Mouse (Mus musculus): ENCODE results near the gene Eml2. TPM values are rescaled to one million over a fixed set of nuclear protein-coding genes. Genes with fewer than 3 reads are reported as not detected.

The Eml2 gene
- polyA plus RNA-seq, 1 experiment from 2014 or later = 14.5 TPM

- Histone ChIP-seq H3K27me3 (ENCODE audit: insufficient read depth, low read length) (no peaks in the 10 kb centered on the region), H3K27ac (ENCODE audit: low read length) (no peak overlapping the region), H3K36me3 (ENCODE audit: insufficient read depth, low read length) (peaks cover 9% of the 10 kb centered on the region; the same call in 1 of the 2 replicates), H3K4me1 (ENCODE audit: insufficient read depth, low read length) (peaks cover 23% of the 10 kb centered on the region), H3K4me2 (replicated peaks; ENCODE audit: low read depth, low read length) (no peak overlapping the region), H3K9me3 (ENCODE audit: low read length) (no peaks in the 10 kb centered on the region), H3K9ac (replicated peaks; ENCODE audit: low read length) (no peak overlapping the region), H3K4me3 (ENCODE audit: low read length) (no peak overlapping the region)
- WGBS = 76% methylated on average over 4 of the region's 4 CpGs
- no peak for ATAC-seq (ENCODE audit: low FRiP score, low TSS enrichment)
These were observed 33.3 kb downstream of the Eml2 start for GRCm38 (mm10) chr7:19209494-19209893.

GRCm38 (mm10) chr7:19210010-19210409 lies 33.8 kb downstream of the Eml2 start:
- Histone ChIP-seq H3K36me3 (ENCODE audit: insufficient read depth, low read length) (peaks cover 4% of the 10 kb centered on the region; the same call in 1 of the 2 replicates), H3K4me3 (ENCODE audit: low read length) (no peak overlapping the region), H3K27ac (ENCODE audit: low read length) (no peak overlapping the region), H3K9me3 (ENCODE audit: low read length) (no peaks in the 10 kb centered on the region), H3K27me3 (ENCODE audit: insufficient read depth, low read length) (no peaks in the 10 kb centered on the region), H3K9ac (replicated peaks; ENCODE audit: low read length) (no peak overlapping the region), H3K4me2 (replicated peaks; ENCODE audit: low read depth, low read length) (no peak overlapping the region), H3K4me1 (ENCODE audit: insufficient read depth, low read length) (peaks cover 26% of the 10 kb centered on the region)
- no peak for ATAC-seq (ENCODE audit: low FRiP score, low TSS enrichment)
- WGBS = 92% methylated on average over 5 of the region's 5 CpGs

GRCm38 (mm10) chr7:19211041-19211675 lies 34.9 kb downstream of the Eml2 start:
- ATAC-seq (ENCODE audit: low FRiP score, low TSS enrichment) = no peak
- H3K4me3 ChIP-seq (ENCODE audit: low read length) = no peak overlapping the region
- H3K9me3 ChIP-seq (ENCODE audit: low read length) = no peaks in the 10 kb centered on the region
- no peaks in the 10 kb centered on the region for H3K36me3 ChIP-seq (ENCODE audit: insufficient read depth, low read length)
- H3K4me1 ChIP-seq (ENCODE audit: insufficient read depth, low read length) = peaks cover 26% of the 10 kb centered on the region
- peak overlapping the region; percentile 55 for H3K27ac ChIP-seq (ENCODE audit: low read length)
- no peaks in the 10 kb centered on the region for H3K27me3 ChIP-seq (ENCODE audit: insufficient read depth, low read length)
- 21% methylated on average over 5 of the region's 5 CpGs for whole genome bisulfite sequencing
- no peak overlapping the region for H3K4me2 ChIP-seq (replicated peaks; ENCODE audit: low read depth, low read length)
- H3K9ac ChIP-seq (replicated peaks; ENCODE audit: low read length) = no peak overlapping the region; the same call in 1 of the 2 replicates

- peak; percentile 88 for ATAC-seq (ENCODE audit: low FRiP score, low TSS enrichment)
- peak within 1 kb of the TSS; percentile 55 for H3K27ac ChIP-seq (ENCODE audit: low read length)
- no peaks in the 10 kb centered on the region for H3K36me3 ChIP-seq (ENCODE audit: insufficient read depth, low read length)
- no peaks in the 10 kb centered on the region for H3K9me3 ChIP-seq (ENCODE audit: low read length)
- peak within 1 kb of the TSS; percentile 60 for H3K4me3 ChIP-seq (ENCODE audit: low read length)
- 2% methylated on average over 30 of the region's 30 CpGs for WGBS
- H3K4me2 ChIP-seq (replicated peaks; ENCODE audit: low read depth, low read length) = peak within 1 kb of the TSS; percentile 85
- H3K4me1 ChIP-seq (ENCODE audit: insufficient read depth, low read length) = peaks cover 26% of the 10 kb centered on the region
- H3K9ac ChIP-seq (replicated peaks; ENCODE audit: low read length) = peak within 1 kb of the TSS; percentile 65
- no peaks in the 10 kb centered on the region for H3K27me3 ChIP-seq (ENCODE audit: insufficient read depth, low read length)
These were observed 36.0 kb downstream of the Eml2 start, which contains the start of gene Gpr4 for GRCm38 (mm10) chr7:19211996-19212755. Gene Gpr4 (plus strand): TSS chr7:19212538.

DNA sequence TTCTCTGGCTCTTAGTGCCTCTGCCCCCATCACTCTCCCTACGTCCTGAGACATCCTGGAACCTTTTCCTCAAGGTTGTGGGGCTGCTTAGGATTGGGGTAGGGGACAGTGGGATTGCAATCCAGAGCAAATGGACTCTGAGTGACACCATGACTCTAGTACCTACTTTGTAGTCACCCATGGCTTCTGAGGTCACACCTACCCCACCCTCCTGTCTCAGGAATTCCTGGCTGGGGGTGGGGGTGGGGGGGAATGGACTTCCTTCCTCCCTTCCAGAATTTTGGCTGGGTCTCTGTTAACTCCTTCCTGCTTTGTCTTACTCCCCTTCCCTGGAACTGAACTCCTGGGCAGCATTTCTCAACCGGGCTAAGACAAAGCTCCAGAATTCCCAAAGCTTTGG lies 37.2 kb downstream of the Eml2 start:
- whole genome bisulfite sequencing = 58% methylated on average over 2 of the region's 2 CpGs
- Histone ChIP-seq H3K9me3 (ENCODE audit: low read length) (no peaks in the 10 kb centered on the region), H3K36me3 (ENCODE audit: insufficient read depth, low read length) (no peaks in the 10 kb centered on the region), H3K9ac (replicated peaks; ENCODE audit: low read length) (no peak overlapping the region), H3K4me3 (ENCODE audit: low read length) (peak overlapping the region; percentile 60), H3K4me1 (ENCODE audit: insufficient read depth, low read length) (peaks cover 29% of the 10 kb centered on the region), H3K27ac (ENCODE audit: low read length) (no peak overlapping the region), H3K27me3 (ENCODE audit: insufficient read depth, low read length) (no peaks in the 10 kb centered on the region), H3K4me2 (replicated peaks; ENCODE audit: low read depth, low read length) (peak overlapping the region; percentile 85)
- ATAC-seq (ENCODE audit: low FRiP score, low TSS enrichment) = no peak

DNA sequence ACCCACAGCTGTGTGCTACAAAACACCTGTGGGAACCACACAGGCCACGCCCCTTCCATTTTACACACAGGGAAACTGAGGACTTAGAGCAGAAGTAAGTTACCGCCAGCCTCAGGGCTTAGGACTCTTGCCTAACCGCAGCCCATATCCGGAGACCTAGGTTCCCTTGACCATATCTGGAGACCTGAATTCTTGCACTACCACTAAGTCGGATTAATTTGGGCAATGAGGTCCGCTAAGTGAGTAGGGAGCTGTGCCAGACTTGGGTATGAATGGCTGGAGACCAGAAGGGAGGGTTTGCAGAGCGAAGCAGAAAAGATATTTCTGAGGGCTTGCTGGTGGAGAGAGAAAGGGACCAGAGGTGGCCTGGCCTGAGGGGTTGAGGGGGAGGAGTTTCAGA lies 38.1 kb downstream of the Eml2 start:
- Histone ChIP-seq H3K4me2 (replicated peaks; ENCODE audit: low read depth, low read length) (no peak overlapping the region), H3K9ac (replicated peaks; ENCODE audit: low read length) (no peak overlapping the region), H3K4me3 (ENCODE audit: low read length) (no peak overlapping the region), H3K4me1 (ENCODE audit: insufficient read depth, low read length) (peaks cover 29% of the 10 kb centered on the region), H3K9me3 (ENCODE audit: low read length) (no peaks in the 10 kb centered on the region), H3K27ac (ENCODE audit: low read length) (no peak overlapping the region), H3K27me3 (ENCODE audit: insufficient read depth, low read length) (no peaks in the 10 kb centered on the region), H3K36me3 (ENCODE audit: insufficient read depth, low read length) (no peaks in the 10 kb centered on the region)
- WGBS = 73% methylated on average over 7 of the region's 7 CpGs
- no peak for ATAC-seq (ENCODE audit: low FRiP score, low TSS enrichment)

GRCm38 (mm10) chr7:19214940-19215339 lies 38.7 kb downstream of the Eml2 start:
- Histone ChIP-seq H3K4me3 (ENCODE audit: low read length) (no peak overlapping the region), H3K9ac (replicated peaks; ENCODE audit: low read length) (no peak overlapping the region), H3K9me3 (ENCODE audit: low read length) (no peaks in the 10 kb centered on the region), H3K36me3 (ENCODE audit: insufficient read depth, low read length) (no peaks in the 10 kb centered on the region), H3K27me3 (ENCODE audit: insufficient read depth, low read length) (no peaks in the 10 kb centered on the region), H3K27ac (ENCODE audit: low read length) (no peak overlapping the region), H3K4me2 (replicated peaks; ENCODE audit: low read depth, low read length) (no peak overlapping the region), H3K4me1 (ENCODE audit: insufficient read depth, low read length) (peaks cover 29% of the 10 kb centered on the region)
- WGBS = 59% methylated on average over 9 of the region's 9 CpGs
- no peak for ATAC-seq (ENCODE audit: low FRiP score, low TSS enrichment)

DNA sequence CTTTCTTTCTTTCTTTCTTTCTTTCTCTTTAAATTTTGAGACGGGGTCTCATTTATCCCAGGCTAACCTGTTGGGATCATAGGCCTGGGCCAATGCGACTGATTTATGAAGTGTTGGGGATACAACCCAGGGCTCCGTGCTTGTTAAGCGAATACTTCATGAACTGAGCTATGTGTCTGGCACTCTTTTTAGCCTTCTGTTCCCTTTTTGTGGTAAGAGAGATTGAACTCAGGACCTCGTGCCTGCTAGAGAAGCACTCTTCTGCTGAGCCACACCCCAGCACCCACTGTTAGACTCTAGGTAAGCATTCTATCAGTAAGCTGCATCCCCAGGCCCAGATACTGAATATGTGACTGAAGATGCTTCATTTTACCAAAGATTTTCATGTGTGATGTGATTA lies 41.3 kb downstream of the Eml2 start:
- Histone ChIP-seq H3K36me3 (ENCODE audit: insufficient read depth, low read length) (no peaks in the 10 kb centered on the region), H3K9me3 (ENCODE audit: low read length) (no peaks in the 10 kb centered on the region), H3K4me1 (ENCODE audit: insufficient read depth, low read length) (peaks cover 17% of the 10 kb centered on the region), H3K4me3 (ENCODE audit: low read length) (no peak overlapping the region), H3K9ac (replicated peaks; ENCODE audit: low read length) (no peak overlapping the region), H3K4me2 (replicated peaks; ENCODE audit: low read depth, low read length) (no peak overlapping the region), H3K27me3 (ENCODE audit: insufficient read depth, low read length) (no peaks in the 10 kb centered on the region), H3K27ac (ENCODE audit: low read length) (no peak overlapping the region)
- 43% methylated on average over 5 of the region's 5 CpGs for WGBS
- no peak for ATAC-seq (ENCODE audit: low FRiP score, low TSS enrichment)

GRCm38 (mm10) chr7:19217944-19218343 lies 41.7 kb downstream of the Eml2 start:
- H3K36me3 ChIP-seq (ENCODE audit: insufficient read depth, low read length) = no peaks in the 10 kb centered on the region
- no peaks in the 10 kb centered on the region for H3K9me3 ChIP-seq (ENCODE audit: low read length)
- no peak overlapping the region for H3K4me2 ChIP-seq (replicated peaks; ENCODE audit: low read depth, low read length)
- no peak overlapping the region for H3K27ac ChIP-seq (ENCODE audit: low read length)
- 7% methylated on average over 2 of the region's 3 CpGs for WGBS
- peaks cover 15% of the 10 kb centered on the region for H3K4me1 ChIP-seq (ENCODE audit: insufficient read depth, low read length)
- no peaks in the 10 kb centered on the region for H3K27me3 ChIP-seq (ENCODE audit: insufficient read depth, low read length)
- no peak overlapping the region for H3K4me3 ChIP-seq (ENCODE audit: low read length)
- H3K9ac ChIP-seq (replicated peaks; ENCODE audit: low read length) = no peak overlapping the region
- ATAC-seq (ENCODE audit: low FRiP score, low TSS enrichment) = peak; percentile 50; the same call in 1 of the 2 replicates

- WGBS = 73% methylated on average over 3 of the region's 3 CpGs
- Histone ChIP-seq H3K27ac (ENCODE audit: low read length) (no peak overlapping the region), H3K9ac (replicated peaks; ENCODE audit: low read length) (no peak overlapping the region), H3K27me3 (ENCODE audit: insufficient read depth, low read length) (no peaks in the 10 kb centered on the region), H3K4me1 (ENCODE audit: insufficient read depth, low read length) (peaks cover 3% of the 10 kb centered on the region; the same call in 1 of the 2 replicates), H3K4me3 (ENCODE audit: low read length) (no peak overlapping the region), H3K4me2 (replicated peaks; ENCODE audit: low read depth, low read length) (no peak overlapping the region), H3K36me3 (ENCODE audit: insufficient read depth, low read length) (no peaks in the 10 kb centered on the region), H3K9me3 (ENCODE audit: low read length) (no peaks in the 10 kb centered on the region)
- no peak for ATAC-seq (ENCODE audit: low FRiP score, low TSS enrichment)
These were observed 43.8 kb downstream of the Eml2 start for GRCm38 (mm10) chr7:19220061-19220460.

Measured in kidney, embryonic 16.5 days (tissue).